Mouse (Mus musculus) CD4-positive naive resting alpha-beta T cell, adult 57 days (primary cell): ENCODE data around the gene Samd4b. TPM values are rescaled to one million over a fixed set of nuclear protein-coding genes. Genes with fewer than 3 reads are reported as not detected.

Experiments
- total RNA-seq: library from RNA; stranded (reverse); gene quantifications from one replicate; pipeline ENCODE4 v1.2.4, GENCODE M21; 2023

Gene Samd4b
- total RNA-seq: 45.7 TPM

GRCm38 (mm10) chr7:28597642-28598446, at the start of gene Samd4b, which contains the start of gene Pak4:
Gene Samd4b (minus strand): TSS chr7:28598144.
Gene Pak4 (minus strand): TSS chr7:28598185.

GRCm38 (mm10) chr7:28631073-28631472, 33.1 kb upstream of the Samd4b start, which contains the start of gene Acp7:
Gene Acp7 (minus strand): TSS chr7:28631332.

GRCm38 (mm10) chr7:28547154-28547553, 50.8 kb downstream of the Samd4b start, which contains the start of gene Nccrp1:
Gene Nccrp1 (minus strand): TSS chr7:28547254.

GRCm38 (mm10) chr7:28540526-28540925, 57.4 kb downstream of the Samd4b start, which contains the start of gene Sycn:
Gene Sycn (plus strand): TSS chr7:28540885.

GRCm38 (mm10) chr7:28522536-28522935, 75.4 kb downstream of the Samd4b start, which contains the start of gene Ifnl3:
Gene Ifnl3 (plus strand): TSS chr7:28522836.

GRCm38 (mm10) chr7:28510405-28510974, 87.5 kb downstream of the Samd4b start, which contains the start of gene Ifnl2:
Gene Ifnl2 (minus strand): TSS chr7:28510455.

GRCm38 (mm10) chr7:28451531-28452360, 146.2 kb downstream of the Samd4b start, which contains the start of gene Lrfn1:
Gene Lrfn1 (plus strand): TSS chr7:28451980.

GRCm38 (mm10) chr7:28436932-28437570, 160.9 kb downstream of the Samd4b start, which contains the start of gene Gmfg:
Gene Gmfg (plus strand): TSS chr7:28437447.

GRCm38 (mm10) chr7:28392429-28393271, 205.3 kb downstream of the Samd4b start, which contains the start of the genes Med29 and Paf1:
Gene Med29 (minus strand): TSS chr7:28392708.
Gene Paf1 (plus strand): TSS chr7:28392951.

GRCm38 (mm10) chr7:28380237-28381016, 217.5 kb downstream of the Samd4b start, which contains the start of gene Zfp36:
Gene Zfp36 (minus strand): TSS chr7:28380253.

GRCm38 (mm10) chr7:28372251-28373108, 225.5 kb downstream of the Samd4b start, which contains the start of gene Plekhg2:
Gene Plekhg2 (minus strand): TSS chr7:28372599.

GRCm38 (mm10) chr7:28350155-28350883, 247.6 kb downstream of the Samd4b start, which contains the start of gene Rps16:
Gene Rps16 (plus strand): TSS chr7:28350652.

Other genes starting within 250 kb of the Samd4b start
- gene Rps16, start 247.5 kb downstream of the Samd4b start, total RNA-seq: 5,484 TPM
- gene Plekhg2, start 225.5 kb downstream of the Samd4b start, total RNA-seq: 207 TPM
- gene Zfp36, start 217.9 kb downstream of the Samd4b start, total RNA-seq: 442 TPM
- 14.8 TPM for gene Med29, start 205.4 kb downstream of the Samd4b start, total RNA-seq
- 154 TPM for gene Paf1, start 205.2 kb downstream of the Samd4b start, total RNA-seq
- gene Gmfg, start 160.7 kb downstream of the Samd4b start, total RNA-seq: 312 TPM
- 6.7 TPM for gene Lrfn1, start 146.2 kb downstream of the Samd4b start, total RNA-seq
- not detected for gene Ifnl2, start 87.7 kb downstream of the Samd4b start, total RNA-seq
- gene Ifnl3, start 75.3 kb downstream of the Samd4b start, total RNA-seq: not detected
- not detected for gene Sycn, start 57.3 kb downstream of the Samd4b start, total RNA-seq
- gene Nccrp1, start 50.9 kb downstream of the Samd4b start, total RNA-seq: 0.38 TPM
- gene Pak4, start within 50 bp of the Samd4b start, total RNA-seq: 8.9 TPM
- not detected for gene Acp7, start 33.2 kb upstream of the Samd4b start, total RNA-seq
- gene Fbxo27, start 94.7 kb upstream of the Samd4b start, total RNA-seq: 2.8 TPM
- gene Fbxo17, start 118.7 kb upstream of the Samd4b start, total RNA-seq: 34.4 TPM
- gene Mrps12, start 143.7 kb upstream of the Samd4b start, total RNA-seq: 24.0 TPM
- gene Sars2, start 143.8 kb upstream of the Samd4b start, total RNA-seq: 22.5 TPM
- gene Ccer2, start 158.0 kb upstream of the Samd4b start, total RNA-seq: 1.3 TPM
- 69.1 TPM for gene Sirt2, start 168.6 kb upstream of the Samd4b start, total RNA-seq
- 58.4 TPM for gene Nfkbib, start 169.4 kb upstream of the Samd4b start, total RNA-seq
- gene Rinl, start 190.8 kb upstream of the Samd4b start, total RNA-seq: 124 TPM
- gene Hnrnpl, start 210.4 kb upstream of the Samd4b start, total RNA-seq: 651 TPM
- gene Ech1, start 227.1 kb upstream of the Samd4b start, total RNA-seq: 57.6 TPM
- gene Lgals4, start 235.7 kb upstream of the Samd4b start, total RNA-seq: 11.4 TPM